Mouse (Mus musculus) hindbrain, embryonic 15.5 days (tissue): ENCODE results near the gene Ccdc162. TPM values are rescaled to one million over a fixed set of nuclear protein-coding genes. Genes with fewer than 3 reads are reported as not detected.
A peak's percentile ranks its signal among the peaks of the same experiment; 100 is the strongest.

ENCODE experiments used
- ATAC-seq: fragments of 200-750 bp; cut with Nextera tagmentation; 2 replicates; pipeline ENCODE4 v1.8.0; 2017; ENCODE audit warnings: low read depth, moderate number of reproducible peaks, moderate TSS enrichment; ENCODE audit not compliant: low FRiP score
- H3K27ac ChIP-seq: fragments of 300-500 bp; sonication (generic); replicated peaks from 2 replicates; pipeline ENCODE4 v1.5.1; 2015; ENCODE audit warnings: mild to moderate bottlenecking, inconsistent platforms
- H3K27me3 ChIP-seq: fragments of 300-500 bp; sonication (generic); 2 replicates; pipeline ENCODE4 v1.6.1; 2015; ENCODE audit warnings: control low read depth, inconsistent platforms
- H3K36me3 ChIP-seq: fragments of 300-500 bp; sonication (generic); 2 replicates; pipeline ENCODE4 v1.6.1; 2015; ENCODE audit warnings: control low read depth, inconsistent platforms
- H3K4me1 ChIP-seq: fragments of 300-500 bp; sonication (generic); replicated peaks from 2 replicates; pipeline ENCODE4 v1.6.1; 2015; ENCODE audit warnings: control low read depth, inconsistent platforms
- H3K4me2 ChIP-seq: fragments of 300-500 bp; sonication (generic); 2 replicates; pipeline ENCODE4 v1.6.1; 2015; ENCODE audit warnings: moderate library complexity, mild to moderate bottlenecking, inconsistent platforms
- H3K4me3 ChIP-seq: fragments of 300-500 bp; sonication (generic); 2 replicates; pipeline ENCODE4 v1.5.1; 2015; ENCODE audit warnings: mild to moderate bottlenecking, inconsistent platforms
- H3K9ac ChIP-seq: fragments of 300-500 bp; sonication (generic); 2 replicates; pipeline ENCODE4 v1.6.1; 2015; ENCODE audit warnings: inconsistent platforms
- H3K9me3 ChIP-seq: fragments of 300-500 bp; sonication (generic); 2 replicates; pipeline ENCODE4 v1.6.1; 2016; ENCODE audit warnings: control low read depth, inconsistent platforms
- WGBS: fragments of 180-500 bp; shearing (Covaris S2); methylation state at CpG from one replicate; pipeline ENCODE4 v1.1.7; 2015; 5-methylcytosine and 5-hydroxymethylcytosine counted together
- polyA plus RNA-seq: library from polyadenylated mRNA; unstranded; fragments of >200 nt; fragmentation: Nextera tagmentation; extraction: Ambion mirVana; gene quantifications from 2 replicates; pipeline ENCODE4 v1.2.1, GENCODE M21; 2015

Gene Ccdc162
- polyA plus RNA-seq, 1 experiment from 2014 or later = 0.92 TPM

DNA sequence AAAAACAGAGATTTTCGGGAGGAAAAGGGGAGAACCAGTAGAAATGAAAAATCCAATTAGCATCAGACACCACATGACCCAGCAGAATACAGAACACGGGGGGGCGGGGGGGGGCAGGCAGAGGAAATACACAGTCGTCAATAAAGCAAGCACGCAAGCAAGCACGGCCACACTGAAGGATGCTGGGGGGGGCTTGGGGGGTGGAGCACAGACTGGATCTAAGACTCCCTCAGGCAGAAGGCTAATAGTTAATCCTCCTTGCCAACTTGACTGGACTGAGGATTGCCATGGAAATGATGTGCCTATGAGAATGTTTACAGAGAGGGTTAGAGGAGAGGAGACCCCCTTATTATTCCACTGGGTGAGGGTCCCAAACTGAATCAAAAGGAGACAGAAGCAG lies 19.0 kb upstream of the Ccdc162 start:
- no peak overlapping the region for H3K4me2 ChIP-seq
- H3K9me3 ChIP-seq = no peaks in the 10 kb centered on the region
- WGBS = 83% methylated on average over 6 of the region's 6 CpGs
- 0 out of 2 replicates have a peak, but pooled peaks cover 3% of the 10 kb centered on the region for H3K36me3 ChIP-seq
- no peak for ATAC-seq
- H3K27me3 ChIP-seq = no peaks in the 10 kb centered on the region
- no peak overlapping the region for H3K27ac ChIP-seq
- no peak overlapping the region for H3K4me3 ChIP-seq
- H3K9ac ChIP-seq = no peak overlapping the region
- H3K4me1 ChIP-seq = no peaks in the 10 kb centered on the region

DNA sequence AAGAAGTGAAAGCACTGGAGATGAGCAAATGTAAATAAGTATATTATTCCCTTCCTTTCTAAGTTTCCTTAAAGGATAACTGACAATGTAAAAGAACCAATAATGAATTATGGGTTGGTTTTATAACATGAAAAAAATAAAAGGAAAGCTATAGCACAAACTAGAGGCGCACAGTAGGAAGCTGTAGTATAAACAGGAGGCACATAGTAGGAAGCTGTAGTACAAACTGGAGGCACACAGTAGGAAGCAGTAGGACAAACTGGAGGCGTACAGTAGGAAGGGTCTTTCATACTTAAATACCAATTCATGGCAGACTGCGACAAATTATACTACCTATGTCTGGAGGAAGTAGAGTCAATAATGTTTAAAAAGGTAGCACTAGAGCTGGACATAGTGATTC lies 16.8 kb upstream of the Ccdc162 start:
- 96% methylated on average over 3 of the region's 3 CpGs for WGBS
- H3K4me1 ChIP-seq = no peaks in the 10 kb centered on the region
- H3K9me3 ChIP-seq = no peaks in the 10 kb centered on the region
- H3K27ac ChIP-seq = no peak overlapping the region
- no peak overlapping the region for H3K9ac ChIP-seq
- no peak overlapping the region for H3K4me3 ChIP-seq
- no peak overlapping the region for H3K4me2 ChIP-seq
- 0 out of 2 replicates have a peak, but pooled peaks cover 3% of the 10 kb centered on the region for H3K36me3 ChIP-seq
- H3K27me3 ChIP-seq = no peaks in the 10 kb centered on the region
- no peak for ATAC-seq

- 0 out of 2 replicates have a peak, but pooled peaks cover 3% of the 10 kb centered on the region for H3K36me3 ChIP-seq
Measured at GRCm38 (mm10) chr10:41731932-41732331, 15.5 kb upstream of the Ccdc162 start.

GRCm38 (mm10) chr10:41730746-41731145 lies 14.3 kb upstream of the Ccdc162 start:
- Histone ChIP-seq H3K4me2 (no peak overlapping the region), H3K36me3 (0 out of 2 replicates have a peak, but pooled peaks cover 3% of the 10 kb centered on the region), H3K27ac (no peak overlapping the region), H3K4me1 (no peaks in the 10 kb centered on the region), H3K4me3 (no peak overlapping the region), H3K9me3 (no peaks in the 10 kb centered on the region), H3K27me3 (no peaks in the 10 kb centered on the region), H3K9ac (no peak overlapping the region)
- no peak for ATAC-seq
- WGBS = 95% methylated on average over 10 of the region's 10 CpGs

More at GRCm38 (mm10) chr10:41731932-41732331, 15.5 kb upstream of the Ccdc162 start:
- no peak for ATAC-seq
- Histone ChIP-seq H3K9me3 (no peaks in the 10 kb centered on the region), H3K4me3 (no peak overlapping the region), H3K27me3 (no peaks in the 10 kb centered on the region), H3K4me2 (no peak overlapping the region), H3K4me1 (no peaks in the 10 kb centered on the region), H3K9ac (no peak overlapping the region), H3K27ac (no peak overlapping the region)
- WGBS = 94% methylated on average over 4 of the region's 4 CpGs

DNA sequence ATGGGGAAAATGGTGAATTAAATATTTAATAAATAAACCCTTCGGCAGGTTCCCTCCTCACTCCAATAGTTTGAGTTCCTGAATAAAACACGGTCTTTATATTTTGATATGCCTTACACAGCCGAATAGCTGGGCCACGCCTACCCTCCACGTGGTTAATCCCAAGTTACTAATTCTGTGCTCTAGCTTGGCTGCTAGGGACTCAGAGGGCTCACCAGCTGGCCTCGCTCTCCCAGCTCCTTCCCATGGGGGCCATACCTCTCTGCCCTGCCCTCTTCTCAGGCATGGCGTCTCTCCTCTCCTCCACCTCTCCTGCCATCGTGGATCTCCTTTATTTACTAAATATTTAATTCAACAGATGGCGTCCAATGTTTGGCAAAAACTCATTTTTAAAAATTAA lies 9.8 kb upstream of the Ccdc162 start:
- 81% methylated on average over 9 of the region's 9 CpGs for WGBS
- Histone ChIP-seq H3K4me1 (no peaks in the 10 kb centered on the region), H3K27me3 (no peaks in the 10 kb centered on the region), H3K27ac (no peak overlapping the region), H3K4me2 (no peak overlapping the region), H3K4me3 (no peak overlapping the region), H3K9me3 (no peaks in the 10 kb centered on the region), H3K9ac (no peak overlapping the region), H3K36me3 (0 out of 2 replicates have a peak, but pooled peaks cover 3% of the 10 kb centered on the region)
- no peak for ATAC-seq

- H3K4me1 ChIP-seq = peaks cover 20% of the 10 kb centered on the region
- H3K27me3 ChIP-seq = no peaks in the 10 kb centered on the region
- WGBS = 51% methylated on average over 9 of the region's 9 CpGs
- H3K9me3 ChIP-seq = no peaks in the 10 kb centered on the region
- no peaks in the 10 kb centered on the region for H3K36me3 ChIP-seq
- no peak for ATAC-seq
- H3K4me2 ChIP-seq = no peak overlapping the region
- no peak overlapping the region for H3K9ac ChIP-seq
- H3K27ac ChIP-seq = no peak overlapping the region
- no peak overlapping the region for H3K4me3 ChIP-seq
Measured at GRCm38 (mm10) chr10:41719587-41719986, 3.2 kb upstream of the Ccdc162 start.

- peak overlapping the region; percentile 69 for H3K27ac ChIP-seq
- no peaks in the 10 kb centered on the region for H3K36me3 ChIP-seq
- H3K4me1 ChIP-seq = peaks cover 20% of the 10 kb centered on the region
- peak overlapping the region; percentile 18; the same call in 1 of the 2 replicates for H3K4me3 ChIP-seq
- WGBS = 62% methylated on average over 14 of the region's 14 CpGs
- peak; percentile 46; the same call in 1 of the 2 replicates for ATAC-seq
- H3K27me3 ChIP-seq = no peaks in the 10 kb centered on the region
- no peaks in the 10 kb centered on the region for H3K9me3 ChIP-seq
- H3K4me2 ChIP-seq = peak overlapping the region; percentile 36
- H3K9ac ChIP-seq = no peak overlapping the region
Measured at GRCm38 (mm10) chr10:41715557-41715956, 877 bp downstream of the Ccdc162 start.

DNA sequence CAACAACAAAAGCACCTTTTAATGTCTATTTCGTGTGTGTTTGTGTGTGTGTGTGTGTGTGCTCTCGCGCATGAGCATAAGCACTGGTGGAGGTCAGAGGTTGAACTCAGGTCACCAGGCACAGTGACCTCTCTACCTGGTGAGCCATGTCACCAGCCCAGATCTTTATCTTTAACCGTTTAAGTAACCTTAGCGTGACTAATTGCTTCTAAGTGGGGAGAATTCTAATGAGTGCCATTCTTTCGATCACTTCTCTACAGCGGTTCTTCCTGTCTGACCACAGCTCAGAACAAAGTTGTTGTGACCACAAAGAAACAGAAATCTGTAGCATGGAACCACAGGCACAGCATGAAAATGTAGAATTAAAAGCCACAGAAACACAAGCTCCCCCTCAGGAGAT lies 5.0 kb downstream of the Ccdc162 start:
- no peak for ATAC-seq
- Histone ChIP-seq H3K4me1 (peaks cover 10% of the 10 kb centered on the region; the same call in 1 of the 2 replicates), H3K4me3 (no peak overlapping the region), H3K9ac (no peak overlapping the region), H3K27me3 (no peaks in the 10 kb centered on the region), H3K36me3 (no peaks in the 10 kb centered on the region), H3K4me2 (no peak overlapping the region), H3K27ac (no peak overlapping the region), H3K9me3 (no peaks in the 10 kb centered on the region)
- 41% methylated on average over 7 of the region's 7 CpGs for WGBS

DNA sequence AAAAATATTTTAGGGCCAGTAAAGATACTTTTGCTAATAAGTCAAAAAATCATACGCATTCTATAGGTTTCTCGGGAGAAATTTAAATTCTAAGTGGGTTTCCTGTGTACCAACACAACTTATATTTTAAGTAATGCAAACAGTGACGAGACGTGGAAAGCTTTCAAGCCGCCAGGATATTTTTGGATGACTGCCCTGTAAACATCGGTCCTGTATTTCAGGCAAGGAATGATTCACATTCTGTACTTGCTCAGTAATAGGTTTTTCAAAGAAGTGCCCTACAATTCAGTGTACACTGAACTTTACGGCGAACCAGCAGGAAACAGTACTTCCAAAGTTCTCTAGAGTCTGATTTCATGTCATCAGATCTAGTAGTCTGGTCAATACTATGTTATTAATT lies 5.7 kb downstream of the Ccdc162 start:
- Histone ChIP-seq H3K27ac (no peak overlapping the region), H3K9me3 (no peaks in the 10 kb centered on the region), H3K27me3 (no peaks in the 10 kb centered on the region), H3K4me2 (no peak overlapping the region), H3K4me3 (no peak overlapping the region), H3K4me1 (peaks cover 5% of the 10 kb centered on the region; the same call in 1 of the 2 replicates), H3K36me3 (no peaks in the 10 kb centered on the region), H3K9ac (no peak overlapping the region)
- 84% methylated on average over 8 of the region's 8 CpGs for WGBS
- ATAC-seq = no peak

GRCm38 (mm10) chr10:41709341-41709740 lies 7.1 kb downstream of the Ccdc162 start:
- WGBS = 88% methylated on average over 8 of the region's 8 CpGs

GRCm38 (mm10) chr10:41699669-41700068 lies 16.8 kb downstream of the Ccdc162 start:
- Histone ChIP-seq H3K9me3 (no peaks in the 10 kb centered on the region), H3K9ac (no peak overlapping the region), H3K4me3 (no peak overlapping the region), H3K27ac (no peak overlapping the region), H3K27me3 (no peaks in the 10 kb centered on the region), H3K4me2 (no peak overlapping the region), H3K4me1 (no peaks in the 10 kb centered on the region), H3K36me3 (no peaks in the 10 kb centered on the region)
- ATAC-seq = no peak
- 87% methylated on average over 5 of the region's 5 CpGs for WGBS

More at GRCm38 (mm10) chr10:41709341-41709740, 7.1 kb downstream of the Ccdc162 start:
- no peak overlapping the region for H3K4me2 ChIP-seq
- no peak overlapping the region for H3K9ac ChIP-seq
- H3K4me1 ChIP-seq = no peaks in the 10 kb centered on the region
- H3K36me3 ChIP-seq = no peaks in the 10 kb centered on the region
- H3K4me3 ChIP-seq = no peak overlapping the region
- H3K27me3 ChIP-seq = no peaks in the 10 kb centered on the region
- H3K27ac ChIP-seq = no peak overlapping the region
- no peak for ATAC-seq
- no peaks in the 10 kb centered on the region for H3K9me3 ChIP-seq

DNA sequence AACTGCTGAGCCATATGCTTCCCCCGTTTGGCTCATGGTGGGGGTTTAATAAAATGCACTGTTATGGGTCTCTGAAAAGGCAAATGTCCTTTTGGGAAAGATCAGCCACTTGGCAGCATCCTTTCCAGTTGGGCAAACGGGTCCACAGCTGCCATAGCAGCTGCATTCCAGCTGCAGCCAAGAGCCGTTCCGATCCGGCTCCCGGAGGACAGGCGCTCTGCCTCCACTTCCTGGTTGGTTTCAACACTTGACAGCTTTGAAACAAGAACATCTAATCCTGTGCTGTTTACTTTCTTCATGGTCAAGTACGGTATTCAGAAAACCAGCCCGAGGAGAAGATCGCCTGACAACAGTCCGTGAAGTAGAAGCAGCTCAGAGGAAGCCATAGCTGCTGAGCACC lies 19.4 kb downstream of the Ccdc162 start:
- WGBS = 76% methylated on average over 11 of the region's 11 CpGs
- ATAC-seq = no peak
- H3K36me3 ChIP-seq = no peaks in the 10 kb centered on the region

GRCm38 (mm10) chr10:41690978-41691377 lies 25.5 kb downstream of the Ccdc162 start:
- 72% methylated on average over 4 of the region's 4 CpGs for WGBS
- no peaks in the 10 kb centered on the region for H3K36me3 ChIP-seq
- H3K4me3 ChIP-seq = no peak overlapping the region
- H3K4me2 ChIP-seq = no peak overlapping the region
- 0 out of 2 replicates have a peak, but pooled peaks cover 3% of the 10 kb centered on the region for H3K4me1 ChIP-seq
- no peak overlapping the region for H3K27ac ChIP-seq
- ATAC-seq = 0 out of 2 replicates have a peak, but pooled peaks have one; percentile 51
- no peaks in the 10 kb centered on the region for H3K27me3 ChIP-seq
- H3K9ac ChIP-seq = no peak overlapping the region
- H3K9me3 ChIP-seq = no peaks in the 10 kb centered on the region

More for the DNA sequence above, 19.4 kb downstream of the Ccdc162 start:
- Histone ChIP-seq H3K4me2 (no peak overlapping the region), H3K4me3 (no peak overlapping the region), H3K27me3 (no peaks in the 10 kb centered on the region), H3K9me3 (no peaks in the 10 kb centered on the region), H3K4me1 (no peaks in the 10 kb centered on the region), H3K27ac (no peak overlapping the region), H3K9ac (no peak overlapping the region)
